Mouse (Mus musculus) heart, adult 2 months (tissue): ENCODE results near the gene Dchs1. TPM values are rescaled to one million over a fixed set of nuclear protein-coding genes. Genes with fewer than 3 reads are reported as not detected.

ENCODE experiments used
- DNase-seq, 2 experiments: peaks; one replicate each; pipeline ENCODE4 v3.0.0; 2021
- H3K27ac ChIP-seq: fragments of 200-600 bp; 2 replicates; pipeline ENCODE4 v1.8.1; 2022
- H3K27me3 ChIP-seq: fragments of 200-500 bp; 2 replicates; pipeline ENCODE4 v1.6.1; 2012; ENCODE audit warnings: mild to moderate bottlenecking, low read length, inconsistent platforms, mixed read lengths; ENCODE audit not compliant: control insufficient read depth, insufficient read depth
- H3K36me3 ChIP-seq: fragments of 200-500 bp; 2 replicates; pipeline ENCODE4 v1.6.1; 2012; ENCODE audit warnings: low read length, inconsistent platforms; ENCODE audit not compliant: control insufficient read depth, insufficient read depth
- H3K4me1 ChIP-seq: fragments of 200-500 bp; 2 replicates; pipeline ENCODE4 v1.6.1; 2011; ENCODE audit warnings: low read length; ENCODE audit not compliant: control insufficient read depth, insufficient read depth
- H3K4me3 ChIP-seq: fragments of 200-600 bp; 2 replicates; pipeline ENCODE4 v1.8.1; 2022
- H3K79me2 ChIP-seq: fragments of 200-500 bp; replicated peaks from 2 replicates; pipeline ENCODE4 v1.6.1; 2012; ENCODE audit warnings: mild to moderate bottlenecking, inconsistent platforms, low read length, moderate library complexity, mixed read lengths; ENCODE audit not compliant: control insufficient read depth, insufficient read depth
- H3K9ac ChIP-seq: fragments of 200-500 bp; 2 replicates; pipeline ENCODE4 v1.6.1; 2012; ENCODE audit warnings: low read depth, mild to moderate bottlenecking, control low read depth, inconsistent platforms, low read length, mixed read lengths
- CTCF ChIP-seq: fragments of 200-600 bp; IDR thresholded peaks from 2 replicates; pipeline ENCODE4 v1.8.1; 2022; ENCODE audit warnings: antibody characterized with exemption, mild to moderate bottlenecking, moderate library complexity
- EP300 ChIP-seq: fragments of 200-500 bp; IDR thresholded peaks from 2 replicates; pipeline ENCODE4 v1.6.1; 2011; ENCODE audit warnings: low read depth, low read length, control low read depth; ENCODE audit not compliant: insufficient read depth
- POLR2A ChIP-seq: fragments of 200-500 bp; IDR thresholded peaks from 2 replicates; pipeline ENCODE4 v1.6.1; 2011; ENCODE audit warnings: mild to moderate bottlenecking, low read depth, low read length, control low read depth; ENCODE audit not compliant: insufficient read depth
- WGBS: fragments of 180-500 bp; shearing (Covaris S2); methylation state at CpG from one replicate; pipeline ENCODE4 v1.1.7; 2018; 5-methylcytosine and 5-hydroxymethylcytosine counted together
- intact Hi-C: fragments of 180-260 bp; cut with DNase I; formaldehyde crosslinking; loops from one replicate; pipeline ENCODE4 v1.15.1; 2025
- polyA plus RNA-seq: library from polyadenylated mRNA; depleted of rRNA; stranded (reverse); fragments of >200 nt; gene quantifications from 2 replicates; pipeline ENCODE4 v1.2.3, GENCODE M21; 2012
- total RNA-seq, 2 experiments: library from RNA; stranded (reverse); gene quantifications; 2 replicates each; pipeline ENCODE4 v1.2.3; 2021

Gene Dchs1
- total and polyA plus RNA-seq, 3 experiments = 7.2 to 8.5 (median 8.0) TPM

GRCm38 (mm10) chr7:105772331-105772730 is 15.1 kb downstream of the Dchs1 start:
- Histone ChIP-seq H3K4me1 (peaks cover 13% of the 10 kb centered on the region), H3K79me2 (no peaks in the 10 kb centered on the region), H3K4me3 (no peak overlapping the region), H3K9ac (no peak overlapping the region), H3K27ac (no peak overlapping the region), H3K27me3 (no peaks in the 10 kb centered on the region), H3K36me3 (peaks cover 18% of the 10 kb centered on the region)
- 97% methylated on average over 15 of the region's 15 CpGs for WGBS
- DNase-seq = no peak
- TF ChIP-seq CTCF (no peak), POLR2A (no peak), EP300 (no peak)
- intact Hi-C loops = no loop called here

- WGBS = 38% methylated on average over 3 of the region's 3 CpGs
- peak in 1 of 2 experiments; percentile 57 for DNase-seq
- intact Hi-C loops = loop anchor here (5.0 kb wide), 1 partner anchor 32 kb away; no protein-coding TSS in a partner anchor
Measured at GRCm38 (mm10) chr7:105769959-105770358, 17.5 kb downstream of the Dchs1 start.

GRCm38 (mm10) chr7:105767729-105768165 is 19.7 kb downstream of the Dchs1 start:
- DNase-seq = peak in 1 of 2 experiments; percentile 39
- 0 out of 2 replicates have a peak overlapping the region, but pooled peaks have one; percentile 1 for H3K9ac ChIP-seq
- WGBS = 33% methylated on average over 6 of the region's 6 CpGs

More at GRCm38 (mm10) chr7:105769959-105770358, 17.5 kb downstream of the Dchs1 start:
- Histone ChIP-seq H3K4me3 (no peak overlapping the region), H3K79me2 (no peaks in the 10 kb centered on the region), H3K27ac (no peak overlapping the region), H3K36me3 (peaks cover 18% of the 10 kb centered on the region), H3K27me3 (no peaks in the 10 kb centered on the region), H3K9ac (no peak overlapping the region), H3K4me1 (peaks cover 13% of the 10 kb centered on the region)
- TF ChIP-seq POLR2A (no peak), CTCF (no peak), EP300 (no peak)

GRCm38 (mm10) chr7:105764331-105764730 is 23.1 kb downstream of the Dchs1 start:
- 92% methylated on average over 11 of the region's 11 CpGs for WGBS
- H3K36me3 ChIP-seq = peaks cover 8% of the 10 kb centered on the region

More at GRCm38 (mm10) chr7:105767729-105768165, 19.7 kb downstream of the Dchs1 start:
- peaks cover 18% of the 10 kb centered on the region for H3K36me3 ChIP-seq
- peaks cover 10% of the 10 kb centered on the region for H3K4me1 ChIP-seq
- intact Hi-C loops = loop anchor here (5.0 kb wide), 1 partner anchor 35 kb away; no protein-coding TSS in a partner anchor
- TF ChIP-seq EP300 (0 out of 2 replicates have a peak, but pooled peaks have one; percentile 26), CTCF (no peak)
- H3K27me3 ChIP-seq = no peaks in the 10 kb centered on the region
- no peak overlapping the region for H3K4me3 ChIP-seq
- peak overlapping the region; percentile 36 for H3K27ac ChIP-seq
- H3K79me2 ChIP-seq = no peaks in the 10 kb centered on the region

GRCm38 (mm10) chr7:105762517-105763270 is 24.8 kb downstream of the Dchs1 start:
- intact Hi-C loops = no loop called here
- Histone ChIP-seq H3K79me2 (no peaks in the 10 kb centered on the region), H3K27ac (no peak overlapping the region), H3K4me1 (peaks cover 4% of the 10 kb centered on the region), H3K27me3 (no peaks in the 10 kb centered on the region), H3K4me3 (no peak overlapping the region), H3K36me3 (peaks cover 2% of the 10 kb centered on the region), H3K9ac (no peak overlapping the region)
- 60% methylated on average over 55 of the region's 55 CpGs for WGBS
- TF ChIP-seq POLR2A (no peak), EP300 (no peak), CTCF (no peak)
- no peak for DNase-seq

More at GRCm38 (mm10) chr7:105764331-105764730, 23.1 kb downstream of the Dchs1 start:
- Histone ChIP-seq H3K27ac (no peak overlapping the region), H3K4me3 (no peak overlapping the region), H3K27me3 (no peaks in the 10 kb centered on the region), H3K4me1 (peaks cover 8% of the 10 kb centered on the region), H3K79me2 (no peaks in the 10 kb centered on the region), H3K9ac (no peak overlapping the region)
- intact Hi-C loops = no loop called here
- TF ChIP-seq EP300 (no peak), POLR2A (no peak), CTCF (no peak)
- no peak for DNase-seq
